Mouse (Mus musculus) liver, postnatal 0 days (tissue): Measurements from ENCODE around the gene Map2k5.

ENCODE experiments used
- CTCF ChIP-seq: sonication (generic); IDR thresholded peaks from 2 replicates; pipeline ENCODE4 v1.5.1; 2016; ENCODE audit warnings: antibody characterized with exemption, low read depth
- EP300 ChIP-seq: IDR thresholded peaks from 2 replicates; pipeline ENCODE4 v1.6.1; 2016; ENCODE audit warnings: antibody characterized with exemption, low read depth, mild to moderate bottlenecking

DNA sequence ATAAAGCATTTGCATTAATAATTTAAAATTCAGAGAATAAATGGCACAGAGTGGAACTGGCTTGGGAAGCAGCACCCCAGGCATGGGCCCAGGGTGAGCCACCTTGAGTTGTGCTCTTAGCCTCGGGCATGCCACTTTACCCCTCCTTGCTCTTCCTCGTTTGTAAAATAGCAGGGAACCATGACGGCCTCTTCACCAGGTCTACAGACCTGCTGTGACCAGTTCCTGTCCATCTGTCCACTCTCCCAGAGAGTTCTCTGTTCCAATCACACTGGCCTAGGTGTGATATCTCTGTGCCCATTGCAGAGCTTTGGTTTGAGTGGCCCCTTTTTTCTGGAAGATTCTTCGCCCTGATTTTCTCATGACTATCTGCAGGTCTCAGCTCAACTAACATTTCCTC lies 63.6 kb downstream of the Map2k5 start:
- TF ChIP-seq EP300 (no peak), CTCF (no peak)
